Mouse (Mus musculus) cerebellum, postnatal 14 days (tissue): Measurements from ENCODE around the gene Lgi4.

ENCODE experiments used
- DNase-seq, 2 experiments: peaks; one replicate each; pipeline ENCODE4 v3.0.0; 2021; ENCODE audit warnings: mixed read lengths in 2 of 2

The Lgi4 gene

GRCm38 (mm10) chr7:31059108-31059507 lies at the start of gene Lgi4:
Lgi4 (plus strand) TSS chr7:31059342.
- peak; percentile 93 to 94 for DNase-seq

- DNase-seq = peak; percentile 53 to 57
Measured at GRCm38 (mm10) chr7:31012971-31013370, 46.2 kb upstream of the Lgi4 start.

DNA sequence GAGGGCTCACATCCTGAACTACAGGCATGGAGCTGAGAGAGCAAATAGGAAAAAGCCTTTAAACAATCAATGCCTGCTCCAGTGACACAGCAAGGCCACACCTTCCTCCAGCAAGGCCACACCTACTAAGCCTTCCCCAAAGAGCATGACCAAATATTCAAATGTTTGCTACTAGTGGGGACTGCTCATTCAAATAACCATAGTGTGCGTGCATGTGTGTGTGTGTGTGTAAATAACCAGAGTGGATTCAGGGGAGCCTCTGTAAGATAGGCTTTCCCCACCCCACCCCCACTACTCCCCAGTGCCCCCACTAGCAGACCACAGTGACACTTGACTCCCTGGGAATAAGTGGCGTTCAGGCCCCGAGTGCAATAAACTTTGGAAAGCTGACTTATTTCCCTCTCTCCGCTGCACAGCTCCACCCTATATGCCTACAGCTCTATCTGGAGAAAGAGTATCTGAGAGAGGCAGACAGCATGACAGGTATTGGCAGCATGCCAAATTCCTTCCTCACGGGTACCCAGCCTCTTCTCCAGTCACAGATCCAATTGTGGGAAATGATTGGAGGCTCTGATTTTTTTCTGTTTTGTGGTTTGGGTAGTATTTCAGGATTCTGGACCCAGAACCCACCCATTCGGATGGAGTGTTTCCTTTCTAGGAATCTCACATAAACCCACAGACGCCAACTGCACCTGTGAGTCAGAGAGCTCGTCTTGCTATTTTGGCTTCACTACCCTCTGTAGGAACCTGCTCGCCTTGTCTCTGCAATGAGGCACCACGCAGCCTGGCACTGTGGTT lies 41.8 kb upstream of the Lgi4 start:
- peak; percentile 49 to 64 for DNase-seq

GRCm38 (mm10) chr7:31028609-31029008 lies 30.5 kb upstream of the Lgi4 start:
- DNase-seq = no peak

DNA sequence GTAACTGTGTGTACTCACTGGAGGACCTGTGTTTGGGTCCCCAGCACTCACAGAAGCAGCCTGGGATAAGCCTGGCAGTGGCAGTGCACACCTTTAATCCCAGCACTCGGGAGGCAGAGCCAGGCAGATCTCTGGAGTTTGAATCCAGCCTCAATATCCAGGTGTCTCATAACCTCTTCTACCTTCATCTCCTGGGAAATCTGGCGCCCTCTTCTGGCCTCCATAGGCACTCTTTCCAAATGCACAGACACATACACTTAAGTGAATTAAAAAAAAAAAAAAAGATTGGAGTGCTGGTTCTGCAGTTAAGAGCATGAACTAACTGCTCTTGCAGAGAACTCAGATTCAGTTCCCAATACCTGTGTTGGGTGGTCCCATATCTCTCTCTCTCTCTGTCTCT lies 28.4 kb upstream of the Lgi4 start:
- peak in 1 of 2 experiments; percentile 48 for DNase-seq

GRCm38 (mm10) chr7:31031731-31032130 lies 27.4 kb upstream of the Lgi4 start:
- no peak for DNase-seq

DNA sequence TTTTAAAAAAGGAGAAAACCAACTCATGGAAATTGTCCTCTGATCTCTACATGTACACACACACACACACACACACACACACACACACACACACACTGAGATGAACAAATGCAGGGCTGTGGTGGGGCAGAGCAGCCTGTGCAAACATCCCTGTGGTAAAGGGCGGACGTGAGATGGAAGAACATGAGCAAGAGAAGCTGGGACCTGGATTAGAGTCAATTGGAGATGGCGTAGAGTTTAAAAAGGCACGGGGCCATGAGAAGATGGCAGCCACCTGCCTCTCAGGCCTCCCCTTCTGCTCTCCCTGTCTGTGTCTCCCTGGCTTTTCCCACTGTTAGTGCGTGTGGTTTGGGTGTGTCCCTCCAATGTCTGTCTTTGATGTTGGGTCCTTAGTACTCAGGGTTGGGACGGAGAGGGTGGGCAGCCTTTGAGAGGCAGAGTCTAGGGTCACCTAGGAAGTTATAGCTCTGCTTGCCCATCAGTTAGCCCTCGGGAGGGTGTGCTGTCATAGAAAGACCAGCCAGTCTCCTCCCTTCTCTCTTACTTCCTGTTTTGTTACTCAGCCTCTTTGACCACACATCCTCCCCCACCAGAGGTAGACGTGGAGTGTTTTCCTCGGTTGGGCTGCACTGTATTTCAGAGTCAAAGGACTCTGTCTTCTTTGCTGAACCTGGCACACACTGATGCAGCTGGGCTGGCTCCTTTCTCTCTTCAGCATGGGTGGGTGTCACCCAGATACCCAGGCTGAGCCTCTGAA lies 25.6 kb upstream of the Lgi4 start:
- no peak for DNase-seq

DNA sequence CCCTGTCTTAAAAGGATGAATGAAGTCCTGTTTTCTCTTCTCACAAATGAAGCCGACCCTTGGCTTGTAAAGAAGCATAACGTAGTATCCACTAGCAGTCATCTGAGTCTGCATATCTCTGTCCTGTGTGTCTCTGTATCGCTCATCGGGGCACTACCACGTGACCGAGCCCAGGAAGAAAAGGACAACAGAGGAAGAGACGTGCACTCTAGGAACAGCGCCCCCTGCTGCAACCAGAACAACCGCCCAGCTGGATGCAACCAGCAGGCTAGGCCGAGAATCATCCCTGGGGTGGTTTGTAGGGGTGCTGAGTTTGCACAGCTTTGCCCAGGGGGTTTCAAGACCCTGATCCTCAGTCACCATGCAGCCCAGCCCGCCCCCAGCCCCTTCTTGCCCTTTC lies 24.4 kb upstream of the Lgi4 start:
- DNase-seq = peak in 1 of 2 experiments; percentile 36

DNA sequence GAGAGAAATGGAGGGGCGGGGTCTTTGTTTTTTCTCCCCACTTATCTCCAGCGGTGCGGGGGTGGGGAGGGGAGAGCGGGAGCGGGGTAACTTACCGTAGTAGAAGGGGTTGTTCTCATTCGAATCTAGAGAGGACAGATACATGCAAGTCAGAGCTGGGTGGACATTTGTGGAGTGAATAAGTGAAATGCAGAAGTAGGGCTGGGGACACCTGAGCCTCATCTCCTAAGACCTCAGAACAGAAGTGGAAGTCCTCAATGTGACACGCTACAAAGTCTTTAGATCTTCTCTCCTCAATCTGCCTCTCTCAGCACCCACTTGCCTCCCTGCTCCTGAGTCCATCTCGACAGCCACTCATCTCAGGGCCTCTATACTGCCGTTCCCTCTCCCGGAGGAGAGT lies 23.9 kb upstream of the Lgi4 start:
- no peak for DNase-seq

GRCm38 (mm10) chr7:31036917-31037316 lies 22.2 kb upstream of the Lgi4 start:
- no peak for DNase-seq

DNA sequence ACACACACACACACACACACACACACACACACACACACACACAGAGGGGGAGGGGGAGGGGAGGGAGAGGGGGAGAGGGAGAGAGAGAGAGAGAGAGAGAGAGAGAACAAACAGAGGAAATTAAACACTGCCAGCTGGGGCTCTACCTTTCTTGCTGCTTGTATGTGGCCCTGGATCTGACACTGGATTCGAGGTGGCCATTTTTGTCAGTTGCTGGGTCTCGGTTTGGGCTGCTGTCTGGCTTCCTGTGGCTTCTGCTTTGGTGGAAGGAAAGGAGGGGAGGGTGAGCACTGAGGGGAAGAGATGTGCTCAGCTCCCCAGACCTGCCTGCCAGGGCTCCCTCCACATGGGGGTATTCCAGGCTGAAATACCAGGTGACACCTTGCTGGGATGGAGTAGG lies 21.5 kb upstream of the Lgi4 start:
- no peak for DNase-seq

DNA sequence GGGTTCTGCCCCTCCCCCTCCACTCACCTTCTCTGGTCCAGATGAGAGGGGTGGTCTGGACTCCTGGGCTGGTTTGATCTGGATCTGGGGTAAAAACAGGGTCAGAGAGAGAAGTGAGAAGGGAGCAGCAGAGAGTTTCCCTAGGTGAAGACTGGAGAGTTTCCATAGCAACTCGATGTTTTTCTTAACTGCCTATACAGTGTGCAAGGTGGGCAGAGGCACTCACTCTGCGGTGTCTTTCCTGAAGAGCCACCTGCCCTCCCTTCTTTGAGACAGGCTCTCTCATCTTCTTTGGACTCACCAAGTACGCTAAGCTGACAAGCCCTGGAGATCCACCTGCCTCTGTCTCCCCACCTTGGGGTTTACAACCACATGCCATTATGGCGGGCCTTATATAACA lies 20.1 kb upstream of the Lgi4 start:
- DNase-seq = no peak

DNA sequence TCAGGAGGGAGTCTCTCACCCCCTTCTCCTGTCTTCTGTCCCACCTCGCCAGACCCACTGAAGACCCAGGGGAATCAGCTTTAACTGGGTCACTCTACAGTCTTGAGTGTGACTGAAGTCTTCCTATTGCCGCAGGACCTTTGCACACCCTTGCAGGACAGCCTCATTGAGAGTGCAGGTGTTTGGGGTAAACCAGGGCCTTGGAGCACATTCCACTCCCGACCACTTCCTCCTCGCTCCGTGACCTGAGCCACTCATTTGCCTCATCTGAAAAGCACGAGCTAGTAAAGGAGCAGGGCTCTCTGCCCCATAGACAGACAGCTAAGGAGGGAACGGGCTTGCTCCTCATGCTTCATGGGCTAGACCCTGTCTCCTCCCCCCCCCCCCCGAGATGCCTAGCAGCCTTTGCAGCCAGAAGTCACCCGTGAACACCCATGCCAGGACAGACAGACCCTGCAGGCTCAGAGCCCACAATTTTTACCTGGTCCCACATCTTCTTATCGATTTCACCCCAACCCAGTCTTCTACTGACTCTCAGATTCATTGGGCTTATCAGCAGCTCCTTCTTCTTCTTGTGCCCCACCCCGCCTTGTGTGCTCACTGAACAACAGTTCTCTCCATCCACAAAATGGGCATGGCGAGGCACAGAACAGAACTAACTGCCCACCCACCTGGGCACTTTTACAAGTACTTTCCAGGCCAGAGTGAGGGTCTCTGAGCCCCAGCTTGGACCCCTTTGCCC lies 18.7 kb upstream of the Lgi4 start:
- no peak for DNase-seq

DNA sequence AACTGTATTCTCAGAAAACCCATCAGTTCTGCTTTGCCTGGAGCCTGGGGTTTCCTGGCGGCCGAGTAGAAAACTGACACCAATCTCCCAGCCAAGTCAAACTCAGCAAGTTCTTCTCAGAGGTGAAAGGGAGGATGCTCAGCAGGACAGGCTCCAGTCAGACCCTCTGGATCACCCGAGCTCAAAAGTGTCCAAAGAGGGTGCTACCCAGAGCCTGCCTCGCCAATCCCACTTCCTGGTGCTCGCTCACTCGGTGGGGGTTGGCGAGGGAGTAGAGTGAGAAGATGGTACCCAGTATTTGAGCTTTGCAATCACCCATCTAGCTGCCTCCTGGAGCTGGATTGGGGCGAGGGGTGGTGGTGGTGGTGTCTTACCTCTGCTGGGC lies 18.1 kb upstream of the Lgi4 start:
- no peak for DNase-seq

GRCm38 (mm10) chr7:31041662-31042315 lies 17.4 kb upstream of the Lgi4 start:
- DNase-seq = no peak

DNA sequence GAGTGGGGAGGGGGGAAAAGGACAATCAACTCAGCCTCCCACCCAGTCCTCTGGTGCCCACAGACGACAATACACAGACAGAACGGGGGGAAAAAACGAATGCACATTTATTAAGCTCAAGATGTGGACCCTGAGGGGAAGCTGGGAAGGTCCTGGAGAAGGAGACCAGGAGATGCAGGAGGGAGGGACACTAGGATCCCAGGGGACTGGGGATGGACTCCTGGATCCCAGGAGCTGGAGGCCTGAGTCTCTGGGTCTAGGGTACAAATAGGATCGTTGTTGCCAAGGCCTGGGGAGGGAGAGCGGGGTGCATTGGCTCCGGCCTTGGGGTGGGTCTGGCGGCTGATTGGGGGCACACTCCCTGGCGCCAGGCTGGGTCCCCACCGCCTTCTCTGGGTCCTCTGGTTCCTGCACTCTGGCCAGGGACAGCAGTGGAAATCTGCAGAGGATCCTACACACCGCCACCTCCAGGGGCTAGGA lies 16.7 kb upstream of the Lgi4 start, which contains the start of gene Fxyd5:
Fxyd5 (minus strand) TSS at position 51 of the 480 bp plus-strand sequence.
- DNase-seq = no peak

DNA sequence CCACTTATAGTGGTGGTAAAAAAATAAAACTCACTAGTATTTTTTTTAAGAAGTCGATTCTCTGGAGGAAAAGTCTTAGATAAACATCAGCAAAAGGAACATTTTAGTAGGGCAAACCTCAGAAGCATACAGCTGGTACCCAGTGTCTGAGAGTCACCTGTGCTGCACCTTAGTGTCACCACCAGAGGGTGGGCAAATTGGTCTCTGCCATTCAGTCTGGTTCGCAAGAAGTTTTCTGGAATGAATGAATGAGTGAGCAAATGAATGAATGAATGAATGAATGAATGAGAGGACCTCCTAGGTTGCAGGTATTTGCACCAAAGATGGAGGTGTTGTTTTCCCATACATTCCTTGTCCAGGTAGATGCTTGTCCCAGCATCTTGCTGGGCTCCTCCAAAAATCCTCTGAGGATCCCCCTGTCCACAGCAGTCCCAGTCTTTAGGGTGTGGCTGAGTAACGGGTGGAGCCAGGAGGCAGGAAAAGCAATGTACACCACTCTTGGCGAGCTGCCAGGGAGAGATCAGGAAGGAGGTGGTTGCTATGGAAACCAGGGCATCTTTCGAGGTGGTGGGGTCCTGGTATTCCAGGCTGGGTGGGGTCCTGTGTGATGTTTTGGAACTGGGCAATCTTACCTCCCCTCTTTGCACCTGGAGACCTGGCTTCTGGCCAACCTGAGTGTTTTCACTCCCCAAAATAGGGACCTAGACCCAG lies 9.9 kb upstream of the Lgi4 start:
- DNase-seq = peak; percentile 87 to 90

- DNase-seq = peak; percentile 75 to 76
Measured at GRCm38 (mm10) chr7:31049846-31050281, 9.3 kb upstream of the Lgi4 start.

GRCm38 (mm10) chr7:31050487-31050886 lies 8.7 kb upstream of the Lgi4 start:
- peak; percentile 46 to 54 for DNase-seq

GRCm38 (mm10) chr7:31050921-31051320 lies 8.2 kb upstream of the Lgi4 start:
- peak; percentile 72 to 74 for DNase-seq

DNA sequence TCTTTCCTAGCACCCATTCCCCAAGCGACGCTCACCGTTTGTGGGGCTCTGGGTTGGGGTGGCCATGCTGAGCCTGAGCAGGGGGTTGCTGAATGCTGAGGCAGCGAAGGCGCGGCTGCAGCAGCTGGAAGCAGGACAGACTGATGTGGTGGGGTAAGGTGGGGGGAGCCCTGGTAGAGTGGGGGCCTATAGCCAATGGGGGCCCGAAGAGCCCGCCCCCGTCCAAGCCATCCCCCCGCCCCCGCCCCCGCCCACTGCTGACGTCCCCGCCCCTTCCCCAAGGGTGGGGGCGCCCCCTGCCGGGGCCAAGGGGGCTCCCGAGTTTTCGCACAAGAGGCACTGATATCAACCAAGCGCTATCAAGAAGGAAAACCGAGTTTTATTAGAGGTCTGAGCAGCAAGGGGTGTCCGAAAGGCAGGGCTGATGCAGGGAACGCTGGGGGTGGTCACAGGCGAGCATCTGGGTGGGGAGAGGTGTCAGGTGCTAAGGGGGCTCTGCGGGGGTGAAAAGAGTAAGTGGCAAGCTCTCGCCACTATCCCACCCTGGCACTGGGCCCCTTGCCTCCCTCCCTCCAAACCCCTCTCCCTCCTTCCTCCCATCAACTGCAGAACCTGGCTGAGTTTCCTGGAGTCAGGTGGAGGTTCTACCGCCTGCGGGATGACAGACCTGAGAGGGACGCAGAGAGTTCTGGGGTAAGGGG lies 7.7 kb upstream of the Lgi4 start, which contains the start of gene Fxyd7:
Fxyd7 (minus strand) TSS at position 147 of the 701 bp plus-strand sequence.
- peak; percentile 77 to 80 for DNase-seq
